Mouse (Mus musculus): ENCODE measurements around the gene Npm3.

Npm3 gene

DNA sequence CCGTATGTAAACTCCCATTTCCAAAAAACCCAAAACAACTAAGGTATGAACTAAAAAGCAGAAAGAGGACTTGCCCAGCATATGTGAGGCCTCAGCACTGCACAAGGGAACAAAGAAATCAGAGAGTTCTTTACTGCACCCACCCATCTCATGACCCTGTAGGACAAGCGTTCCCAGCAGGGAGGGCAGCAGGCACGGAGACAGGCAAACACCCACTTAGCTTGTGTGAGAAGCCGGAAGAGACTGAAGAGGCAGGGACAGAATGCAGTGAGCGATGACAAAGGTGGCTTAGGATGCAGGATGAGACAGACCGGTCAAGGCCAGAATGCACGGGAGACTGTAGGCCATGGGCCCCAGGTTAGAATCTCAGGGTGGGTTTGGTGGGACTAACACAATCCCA is 17.7 kb downstream of the Npm3 start:
- no peak for DNase-seq

DNA sequence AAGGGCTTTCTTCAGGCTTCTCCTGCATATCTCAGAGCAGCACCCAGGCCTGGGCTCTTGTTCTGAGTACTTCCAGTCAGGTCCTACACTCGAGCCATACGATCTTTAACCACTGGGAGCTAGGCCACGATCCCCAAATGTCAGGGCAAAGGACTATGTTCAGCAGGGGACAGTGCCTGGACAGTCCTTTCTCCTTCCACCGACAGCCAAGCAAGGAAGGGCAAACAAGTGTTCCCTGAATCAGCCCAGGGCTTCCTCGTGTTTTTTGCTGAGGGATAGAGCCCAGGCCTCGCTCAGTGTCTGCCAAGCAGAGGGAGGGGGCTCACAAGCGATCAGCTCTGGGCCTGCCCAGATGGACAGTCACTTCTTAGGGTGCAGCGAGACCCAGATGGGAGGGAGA is 19.3 kb downstream of the Npm3 start:
- DNase-seq = no peak

DNA sequence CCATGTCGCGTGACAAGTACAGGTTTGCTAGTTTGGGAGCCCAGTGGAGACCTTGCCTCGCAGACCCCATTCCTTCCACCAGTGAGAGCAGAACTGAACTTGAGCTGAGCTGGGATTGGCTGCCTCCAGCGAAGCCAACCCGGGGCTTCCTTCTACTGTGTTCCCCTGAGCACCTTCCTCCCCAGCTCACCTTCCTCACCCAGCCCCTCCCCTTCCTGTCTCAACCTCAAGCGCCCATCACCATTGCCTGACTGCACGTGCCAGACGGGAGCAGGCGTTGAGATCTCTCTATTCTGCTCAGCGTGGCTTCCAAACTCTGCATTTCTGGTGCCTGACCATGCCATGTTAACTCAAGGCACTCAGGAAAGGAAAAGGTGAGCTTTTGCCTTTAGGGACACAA is 22.2 kb downstream of the Npm3 start:
- DNase-seq = no peak

DNA sequence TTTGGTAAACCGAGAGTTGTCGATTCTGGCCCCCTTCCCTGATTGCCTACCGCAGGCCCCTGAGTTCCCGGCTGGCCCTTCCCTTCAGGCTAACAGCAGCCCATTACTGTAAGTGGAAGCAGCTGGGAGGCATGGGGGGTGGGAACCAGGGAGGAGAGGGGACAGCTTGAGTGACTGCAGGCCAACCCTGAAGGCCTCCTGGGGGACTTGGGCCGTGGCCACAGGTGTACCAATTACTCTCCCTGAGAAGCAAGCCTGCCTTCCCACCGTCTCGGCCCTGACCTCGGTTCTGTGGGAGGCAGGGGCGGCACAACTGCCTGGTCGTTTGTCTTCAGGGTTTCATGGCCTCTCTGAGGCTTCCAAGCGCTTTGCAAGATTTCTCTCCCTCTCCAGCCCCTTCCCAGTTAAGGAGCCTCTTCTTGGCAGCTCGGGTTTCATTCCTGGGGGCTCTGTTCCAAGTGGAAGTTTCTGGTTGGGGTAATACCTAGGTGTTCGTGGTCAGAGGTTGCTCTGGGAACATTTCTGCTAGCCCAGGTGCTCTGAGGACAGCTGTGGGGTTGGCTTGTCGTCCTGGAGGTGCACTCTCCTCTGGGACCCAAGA is 23.6 kb downstream of the Npm3 start:
- DNase-seq = no peak

DNA sequence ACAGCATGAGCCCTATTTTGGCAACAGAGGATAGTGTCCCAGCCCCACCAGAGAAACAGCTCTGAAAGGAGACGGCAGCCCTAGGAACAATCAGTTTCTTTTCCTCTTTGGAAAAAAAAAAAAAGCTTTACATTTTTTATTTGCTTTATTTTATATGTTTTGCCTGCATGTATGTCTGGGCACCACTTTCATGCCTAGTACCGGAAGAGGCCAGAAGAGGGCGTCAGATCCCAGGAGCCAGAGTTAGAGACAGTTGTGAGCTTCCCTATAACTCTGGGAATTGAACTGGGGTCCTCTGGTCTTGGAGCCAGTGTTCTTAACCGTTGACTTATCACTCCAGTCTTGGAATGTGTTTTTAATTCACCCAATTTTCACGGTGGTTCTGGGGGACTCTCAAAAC is 27.2 kb downstream of the Npm3 start:
- no peak for DNase-seq

DNA sequence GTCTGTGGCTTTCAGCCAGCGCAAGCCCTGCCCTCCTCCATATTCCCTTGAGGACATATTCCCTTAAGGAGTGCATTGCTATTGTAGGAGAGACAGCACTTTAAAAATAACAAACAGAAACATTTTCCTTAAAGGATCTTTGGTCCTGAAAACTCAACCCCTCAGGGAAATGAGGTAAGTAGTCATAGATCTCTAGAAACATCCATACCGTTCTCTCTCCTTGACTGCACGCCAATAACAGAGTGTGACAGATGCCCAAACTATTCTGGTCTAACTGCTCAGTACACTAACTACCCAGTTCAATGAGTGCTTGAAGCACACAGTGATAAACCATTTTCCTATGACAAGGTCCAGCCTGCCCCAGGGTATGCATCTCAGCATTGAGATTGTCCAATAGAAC is 31.1 kb downstream of the Npm3 start:
- DNase-seq = no peak

DNA sequence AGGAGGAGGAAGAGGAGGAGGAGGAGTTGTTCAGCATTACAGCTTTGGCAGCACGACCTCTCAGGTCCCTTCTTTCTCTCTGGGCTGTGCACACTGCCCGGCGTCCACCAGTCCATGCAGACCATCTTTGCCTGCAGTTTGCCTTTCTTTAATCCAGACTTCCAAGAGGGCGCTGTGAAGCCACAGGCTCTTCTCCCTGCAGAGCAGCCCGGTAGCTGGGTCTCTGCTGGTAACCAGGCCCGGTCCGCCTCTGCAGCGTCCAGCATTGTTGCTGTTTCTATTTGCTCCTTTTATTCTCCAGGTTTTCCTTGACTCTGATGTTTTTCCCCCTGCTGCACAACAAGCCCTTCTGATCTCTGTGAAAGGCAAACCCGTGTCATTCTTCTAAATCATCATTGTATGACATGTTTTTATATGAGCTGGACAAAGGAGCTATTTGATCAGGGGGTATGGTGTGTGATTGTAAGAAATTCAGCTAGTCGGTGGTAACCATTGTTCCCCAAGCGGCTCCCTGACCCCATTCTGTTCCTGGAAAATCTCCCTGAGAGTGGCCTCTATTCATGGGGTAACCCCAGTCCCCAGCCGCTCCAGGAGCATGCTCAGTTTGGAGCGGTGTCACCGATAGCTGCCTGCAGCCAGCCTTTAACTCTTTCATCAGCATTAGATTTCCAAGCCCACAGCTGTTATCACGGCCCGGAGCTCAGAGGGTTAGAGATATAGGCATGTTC is 31.7 kb downstream of the Npm3 start:
- DNase-seq = peak in 1 of 2 experiments; percentile 6

DNA sequence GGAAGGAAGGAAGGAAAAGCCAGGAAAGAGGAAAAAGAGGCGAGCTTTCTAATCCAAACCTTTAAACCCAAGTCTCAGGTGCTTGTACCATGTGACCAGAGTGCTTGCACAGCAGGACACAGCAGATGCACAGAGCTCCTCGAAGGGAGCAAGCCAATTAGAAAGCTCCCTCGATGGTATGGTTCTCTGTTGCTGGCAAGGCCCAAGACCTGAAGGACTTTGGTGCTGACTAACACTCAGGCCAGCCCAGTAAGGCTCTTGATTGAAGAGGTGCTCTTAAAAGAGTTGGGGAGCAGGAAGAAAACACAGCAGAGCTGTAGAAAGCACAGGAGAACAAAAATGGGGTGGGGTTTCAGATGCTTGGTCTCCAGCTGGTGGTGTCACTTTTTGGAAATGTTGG is 40.7 kb downstream of the Npm3 start:
- DNase-seq = peak; percentile 41 to 62

Measured in lung, adult 18-20 months (tissue).